Mouse (Mus musculus) G1E (cell line): ENCODE results near the gene Gm8909.

Experiments
- CTCF ChIP-seq: IDR thresholded peaks from 2 replicates; pipeline ENCODE4 v1.5.1; 2012; ENCODE audit warnings: low read depth, low read length, inconsistent platforms, mixed read lengths
- GATA1 ChIP-seq: IDR thresholded peaks from 2 replicates; pipeline ENCODE4 v1.6.1; 2012; ENCODE audit warnings: borderline replicate concordance, low read length, inconsistent platforms, mixed read lengths
- GATA2 ChIP-seq: IDR thresholded peaks from 2 replicates; pipeline ENCODE4 v1.6.1; 2012; ENCODE audit warnings: low read depth, low read length, inconsistent platforms, borderline replicate concordance
- POLR2AphosphoS5 ChIP-seq: IDR thresholded peaks from 2 replicates; pipeline ENCODE4 v1.6.1; 2012; ENCODE audit warnings: low read depth, low read length, inconsistent platforms; ENCODE audit not compliant: insufficient replicate concordance
- TAL1 ChIP-seq: conservative IDR thresholded peaks from 2 replicates; pipeline ENCODE4 v1.6.1; 2012; ENCODE audit warnings: low read depth, low read length, inconsistent platforms, mixed read lengths

DNA sequence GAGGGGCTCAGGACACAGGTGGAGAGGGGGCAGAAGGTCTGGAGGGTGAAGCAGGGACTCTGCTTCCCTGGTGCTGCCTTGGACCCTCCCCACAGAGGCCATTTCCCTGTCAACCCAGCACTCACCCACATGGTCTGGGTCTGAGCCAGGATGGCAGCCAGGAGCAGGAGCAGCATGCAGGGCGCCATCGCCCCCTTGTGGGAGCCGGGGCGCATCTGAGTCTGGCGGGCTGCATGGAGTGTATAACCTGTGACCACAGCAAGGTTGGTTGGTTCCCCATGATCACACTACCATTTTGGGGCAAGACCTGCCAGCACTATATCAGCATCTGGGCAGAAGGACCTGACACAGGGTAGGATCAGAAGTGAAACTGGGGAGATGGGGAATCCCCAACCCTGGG lies 30.0 kb upstream of the Gm8909 start:
- TF ChIP-seq CTCF = no peak
- no peak for TF ChIP-seq POLR2AphosphoS5
- no peak for TF ChIP-seq TAL1
- no peak for TF ChIP-seq GATA1
- TF ChIP-seq GATA2 = no peak
